Mouse (Mus musculus) kidney, postnatal 14 days (tissue): ENCODE measurements at regions not wholly inside any gene's neighbourhood (a gene's known extent, or its start where the extent isn't known, plus 50 kb on each side); places are given as distances from the start of the nearest gene placed in this dataset.
"Not testable (repeated sequence)": the region's sequence is repeated elsewhere in the genome, so short reads cannot be mapped to it uniquely, and the experiment has no call there.

Experiments
- DNase-seq: peaks from one replicate; pipeline ENCODE4 v3.0.0; 2022; ENCODE audit warnings: mixed read lengths

GRCm38 (mm10) chr16:93335322-93336111, 268.3 kb downstream of the Setd4 start:
- DNase-seq = no peak

DNA sequence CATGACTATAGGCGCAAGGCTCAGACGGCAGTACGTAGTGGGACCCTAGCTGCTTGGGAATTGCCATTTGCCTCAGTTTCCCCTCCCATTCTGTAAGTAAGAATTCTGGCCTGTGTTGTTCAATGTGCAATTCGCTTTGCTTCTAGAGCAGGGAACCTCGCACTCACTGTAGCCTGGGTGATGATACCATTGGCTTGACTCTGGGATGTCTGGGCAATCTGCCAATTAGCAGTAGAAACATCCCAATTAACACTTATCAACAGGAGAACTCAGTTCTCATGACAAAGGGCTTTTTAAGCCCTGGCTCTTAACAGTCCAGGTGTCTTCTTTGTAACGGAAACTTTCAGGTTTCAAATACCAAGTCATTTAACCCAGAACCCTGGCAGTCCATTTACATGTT, 270.2 kb downstream of the Setd4 start:
- DNase-seq = no peak

- DNase-seq = no peak
These were observed 275.0 kb downstream of the Setd4 start for GRCm38 (mm10) chr16:93328680-93329395.

GRCm38 (mm10) chr16:93324911-93325310, 279.0 kb downstream of the Setd4 start:
- no peak for DNase-seq

GRCm38 (mm10) chr16:93323172-93323571, 280.7 kb downstream of the Setd4 start:
- DNase-seq = no peak

DNA sequence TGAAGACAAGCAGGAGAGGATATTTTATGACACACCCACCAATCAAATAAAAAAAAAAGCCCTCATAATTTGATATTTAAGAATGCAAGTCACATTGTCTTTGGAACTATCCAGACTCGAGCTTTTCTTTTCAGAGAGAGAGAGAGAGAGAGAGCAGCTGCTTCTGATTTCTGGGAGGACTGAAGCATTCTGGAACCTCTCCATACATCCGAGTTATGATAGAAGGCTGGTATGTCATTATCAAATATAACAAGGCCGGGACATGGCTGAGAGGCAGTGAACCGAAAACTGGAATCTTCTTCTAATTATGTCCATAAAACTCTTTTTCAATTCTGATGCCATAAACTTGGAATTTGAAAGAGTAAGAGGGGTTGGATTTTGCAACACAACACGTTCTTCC, 284.3 kb downstream of the Setd4 start:
- DNase-seq = no peak

DNA sequence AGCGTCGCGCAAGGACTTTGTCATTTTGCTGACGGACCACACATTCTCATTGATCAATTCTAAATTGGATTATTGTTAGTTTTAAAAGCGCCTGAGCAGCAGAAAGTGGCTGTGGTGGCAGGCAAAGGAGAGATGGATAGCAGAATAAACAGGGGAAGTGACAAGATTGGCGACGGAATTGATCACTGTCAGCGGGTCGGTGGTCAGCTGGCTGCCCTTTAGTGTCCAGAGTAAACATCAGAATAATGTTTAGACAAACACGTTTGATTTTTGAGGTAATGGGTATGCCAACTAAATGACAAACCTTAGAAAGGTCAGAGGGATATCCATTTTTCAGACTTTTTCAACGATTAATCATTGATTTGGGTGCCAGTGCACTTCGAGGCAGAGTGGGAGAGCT, 292.2 kb downstream of the Setd4 start:
- no peak for DNase-seq

GRCm38 (mm10) chr16:93308666-93309360, 295.1 kb downstream of the Setd4 start:
- DNase-seq = no peak

GRCm38 (mm10) chr16:93306951-93307350, 296.9 kb downstream of the Setd4 start:
- DNase-seq = no peak

DNA sequence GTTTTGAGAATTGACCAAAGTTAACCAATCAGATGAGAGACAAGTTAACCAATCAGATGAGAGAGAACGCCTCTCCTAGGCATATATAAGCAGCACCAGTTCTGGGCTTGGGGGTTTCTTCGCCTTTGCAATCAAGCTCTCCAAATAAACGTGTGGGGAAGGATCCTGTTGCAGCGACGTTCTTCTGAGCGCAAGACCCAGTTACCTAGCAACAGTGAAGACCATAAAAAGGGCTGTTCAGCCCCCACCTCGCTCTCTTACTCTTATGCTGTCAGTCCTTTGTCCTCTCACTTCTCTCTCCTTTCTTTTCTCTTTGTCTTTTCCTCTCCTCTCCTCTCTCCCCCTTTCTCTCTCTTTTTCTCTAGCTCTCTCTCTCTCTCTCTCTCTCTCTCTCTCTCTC, 297.7 kb downstream of the Setd4 start:
- DNase-seq = not testable (repeated sequence)

DNA sequence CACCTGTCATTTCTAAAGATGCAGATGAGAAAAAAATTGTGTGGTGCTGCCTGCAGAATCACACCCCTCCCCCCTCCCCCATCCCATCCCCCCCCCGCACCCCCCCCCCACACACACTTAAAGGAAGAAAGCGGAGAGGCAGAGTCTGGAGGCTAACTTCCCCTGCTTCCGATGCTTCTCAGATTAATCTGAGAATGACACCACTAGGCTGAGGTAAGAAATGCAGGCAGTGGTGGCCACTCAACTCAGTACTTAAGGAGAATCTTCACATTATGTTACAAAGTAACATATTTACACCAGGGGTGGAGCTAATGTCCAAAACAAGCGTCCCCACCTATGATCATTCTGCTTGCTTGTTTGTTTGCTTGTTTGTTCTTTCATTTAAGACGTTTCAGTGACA, 309.4 kb downstream of the Setd4 start:
- no peak for DNase-seq

GRCm38 (mm10) chr16:93292965-93293653, 310.8 kb downstream of the Setd4 start:
- peak; percentile 79 for DNase-seq

GRCm38 (mm10) chr16:93292181-93292834, 311.6 kb downstream of the Setd4 start:
- DNase-seq = no peak

GRCm38 (mm10) chr16:93288036-93288435, 315.8 kb downstream of the Setd4 start:
- DNase-seq = no peak

DNA sequence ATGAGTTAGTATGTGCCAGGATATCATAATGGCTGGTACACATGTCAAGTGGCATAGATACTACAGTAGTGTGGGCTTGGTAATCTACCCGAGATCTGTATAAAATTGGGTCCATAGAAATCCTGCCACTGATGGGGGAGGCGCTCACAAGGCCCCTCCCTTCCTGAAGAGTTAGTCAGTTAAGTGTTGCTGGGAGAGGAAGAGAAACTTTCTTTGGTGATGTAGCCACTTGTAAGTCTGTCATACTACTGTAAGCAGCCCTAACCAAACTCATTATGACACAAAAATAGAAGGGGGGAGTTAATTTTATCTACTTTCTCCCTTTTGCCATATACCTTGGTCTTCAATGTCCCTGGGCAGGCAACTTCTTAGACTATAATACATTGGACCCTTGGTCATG, 316.3 kb downstream of the Setd4 start:
- DNase-seq = no peak

DNA sequence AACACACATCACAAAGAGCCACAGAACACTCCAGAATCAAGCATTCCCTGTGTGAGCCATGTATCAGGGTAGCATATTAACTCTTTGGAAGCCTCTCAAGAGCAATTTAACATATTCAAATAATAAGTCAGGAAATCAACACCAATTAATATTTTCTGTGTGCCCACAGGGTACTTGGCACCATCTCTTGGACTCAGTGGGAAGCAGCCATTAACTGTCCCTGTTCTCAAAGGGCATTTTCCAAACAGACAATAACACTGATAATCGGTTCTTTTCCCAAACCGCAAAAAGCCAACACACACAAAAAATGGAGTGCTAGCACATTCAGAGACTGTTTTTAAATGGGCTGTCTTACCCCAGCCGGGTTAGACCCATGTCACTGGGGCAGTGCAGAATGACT, 317.0 kb downstream of the Setd4 start:
- DNase-seq = no peak

- no peak for DNase-seq
These were observed 318.7 kb downstream of the Setd4 start for GRCm38 (mm10) chr16:93285191-93285590.

DNA sequence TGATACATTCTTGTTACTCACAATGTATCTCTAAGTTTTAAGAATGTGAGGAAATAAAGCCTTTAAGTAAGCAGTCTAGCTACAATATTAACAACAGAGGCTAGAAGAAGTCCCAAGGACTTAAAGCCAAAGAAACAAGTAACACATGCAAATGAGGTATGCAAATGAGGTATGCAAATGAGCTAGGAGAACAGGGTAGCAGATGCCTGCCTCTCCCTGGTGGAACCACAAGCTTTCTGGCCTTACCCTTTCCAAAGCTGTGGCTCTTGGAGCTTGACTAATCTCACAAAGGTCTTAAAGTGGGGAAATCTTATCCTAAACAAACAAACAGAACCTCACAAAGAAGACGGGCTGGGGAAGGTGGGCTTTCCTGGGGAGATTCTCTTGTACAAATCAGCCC, 322.1 kb downstream of the Setd4 start:
- no peak for DNase-seq

DNA sequence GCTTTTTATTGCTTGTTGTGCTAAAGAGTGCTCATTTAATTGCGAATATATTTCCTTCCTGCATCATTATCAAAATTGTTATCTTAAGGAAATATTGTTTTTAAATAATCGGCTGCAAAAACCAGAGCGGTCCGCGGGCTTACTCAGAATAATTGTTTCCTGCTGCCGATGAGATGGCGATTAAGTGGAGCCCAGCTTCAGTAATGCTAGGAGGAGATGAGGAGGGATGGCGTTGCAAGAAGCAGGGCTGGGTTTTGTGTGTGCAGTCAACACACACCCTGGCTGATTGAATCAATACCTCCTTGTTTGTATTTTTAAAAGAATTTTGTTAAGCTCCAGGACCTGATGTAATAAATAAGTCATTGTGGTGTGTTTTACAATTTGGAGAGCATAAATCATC, 331.2 kb downstream of the Setd4 start:
- no peak for DNase-seq

GRCm38 (mm10) chr16:93272146-93272545, 331.7 kb downstream of the Setd4 start:
- DNase-seq = no peak

GRCm38 (mm10) chr16:93264061-93264585, 339.7 kb downstream of the Setd4 start:
- no peak for DNase-seq

DNA sequence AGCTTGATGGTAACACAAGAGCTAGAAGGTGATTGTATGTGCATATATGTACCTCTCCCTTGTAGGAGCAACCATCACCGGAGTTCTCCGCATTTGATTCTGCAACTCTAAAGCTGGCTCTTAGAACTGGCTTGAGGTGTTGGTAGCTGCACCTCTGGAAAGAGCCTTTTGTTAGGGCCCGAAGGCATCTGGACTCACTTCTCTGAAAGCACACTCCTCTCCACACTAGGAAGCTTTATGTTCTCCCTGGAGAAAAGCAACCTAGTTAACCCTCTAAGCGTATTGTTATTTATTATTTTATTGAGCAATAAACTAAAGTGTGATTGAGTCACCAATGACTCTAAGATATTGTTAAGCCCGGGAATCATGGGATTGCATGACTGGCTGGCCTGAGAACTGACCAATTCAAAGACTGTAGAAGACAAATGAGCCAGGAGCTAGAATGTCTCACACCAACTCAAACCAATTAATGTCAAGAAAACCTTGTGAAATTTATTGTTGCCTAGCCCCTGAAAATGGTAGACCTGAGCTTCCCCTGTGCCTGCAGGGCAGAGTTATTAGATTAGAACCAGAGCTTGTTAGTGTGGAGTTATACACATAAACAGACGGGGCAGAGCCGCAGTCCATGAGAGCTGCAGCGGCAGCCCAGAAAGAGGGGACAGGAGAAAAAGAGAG, 340.6 kb downstream of the Setd4 start:
- no peak for DNase-seq
